Mouse (Mus musculus) megakaryocyte, adult 5-6 weeks (primary cell): ENCODE measurements around the gene Ednra. TPM values are rescaled to one million over a fixed set of nuclear protein-coding genes. Genes with fewer than 3 reads are reported as not detected.
"Not testable (repeated sequence)": the region's sequence is repeated elsewhere in the genome, so short reads cannot be mapped to it uniquely, and the experiment has no call there.

ENCODE experiments used
- ATAC-seq: 2 replicates; pipeline ENCODE4 v1.8.0; 2016; ENCODE audit warnings: mild to moderate bottlenecking, inconsistent platforms; ENCODE audit not compliant: poor library complexity, severe bottlenecking
- total RNA-seq, 2 experiments: library from RNA; stranded (forward) in 1 of 2; stranded (reverse) in 1 of 2; fragments of 153-499, 151-499 nt in 1 of 2; fragments of 221-1000, 200-1000 nt in 1 of 2; gene quantifications; 2 replicates each; pipeline versions ENCODE4 v1.2.3 to v1.2.4; 2015 to 2017

Gene Ednra
- total RNA-seq, 2 experiments from 2014 or later = 0.81 to 1.3 TPM

DNA sequence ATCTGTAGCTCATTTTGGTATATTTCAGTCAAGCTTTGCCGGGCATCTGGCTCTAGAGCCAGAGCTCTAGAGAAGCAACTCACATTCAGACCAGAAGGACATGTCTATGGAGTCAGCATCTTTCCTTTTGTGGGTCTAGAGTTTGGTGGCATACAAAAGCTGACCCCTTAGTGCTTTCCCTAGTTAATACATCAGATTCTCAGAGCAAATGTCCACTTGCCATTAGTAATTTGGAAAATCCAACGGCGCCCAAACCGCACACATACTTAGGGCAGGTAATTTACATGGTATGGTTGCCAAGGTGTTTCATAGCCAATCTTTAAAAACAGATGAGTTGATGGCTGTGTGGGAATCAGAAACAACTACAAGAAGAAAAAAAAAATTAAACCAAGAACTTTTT is 1.2 kb downstream of the Ednra start:
- no peak for ATAC-seq

DNA sequence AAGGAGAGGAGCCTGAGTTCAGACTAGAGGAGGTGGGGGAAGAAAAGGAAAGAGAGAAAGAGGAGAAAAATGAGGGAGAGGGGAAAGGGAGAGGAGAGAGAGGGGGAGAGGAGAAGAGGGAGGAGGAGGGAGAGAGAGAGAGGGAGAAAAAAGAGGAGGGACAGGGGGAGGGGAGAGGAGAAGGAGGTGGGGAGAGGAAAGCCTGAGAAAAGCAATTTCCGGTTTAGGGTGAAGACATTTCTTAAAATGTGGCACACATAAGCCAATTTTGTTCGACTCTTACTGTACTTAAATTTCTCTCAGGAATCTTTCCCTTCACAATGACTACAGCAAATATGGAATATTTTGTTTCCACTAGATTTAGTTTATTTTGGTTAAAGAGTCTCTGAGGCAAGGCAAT is 5.3 kb downstream of the Ednra start:
- ATAC-seq = no peak

DNA sequence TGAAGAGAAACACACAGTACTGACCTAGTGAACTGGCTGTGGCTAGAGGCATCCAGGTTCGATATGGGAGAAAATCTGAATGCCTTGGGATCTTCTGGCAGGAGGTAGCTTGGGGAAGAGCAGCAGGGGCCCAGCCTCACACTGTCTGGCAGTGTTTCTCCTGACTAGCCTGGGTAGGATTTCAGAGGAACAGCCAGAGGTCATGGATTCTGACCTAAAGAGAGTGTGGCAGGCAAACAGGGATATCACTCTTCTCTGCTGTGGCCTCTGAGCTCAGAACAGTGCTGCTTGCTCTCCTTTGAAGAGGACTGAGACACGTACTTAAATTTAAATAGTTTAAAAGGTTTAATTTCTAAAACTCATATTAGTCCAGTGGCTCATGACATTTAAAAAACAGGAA is 7.2 kb downstream of the Ednra start:
- ATAC-seq = no peak

DNA sequence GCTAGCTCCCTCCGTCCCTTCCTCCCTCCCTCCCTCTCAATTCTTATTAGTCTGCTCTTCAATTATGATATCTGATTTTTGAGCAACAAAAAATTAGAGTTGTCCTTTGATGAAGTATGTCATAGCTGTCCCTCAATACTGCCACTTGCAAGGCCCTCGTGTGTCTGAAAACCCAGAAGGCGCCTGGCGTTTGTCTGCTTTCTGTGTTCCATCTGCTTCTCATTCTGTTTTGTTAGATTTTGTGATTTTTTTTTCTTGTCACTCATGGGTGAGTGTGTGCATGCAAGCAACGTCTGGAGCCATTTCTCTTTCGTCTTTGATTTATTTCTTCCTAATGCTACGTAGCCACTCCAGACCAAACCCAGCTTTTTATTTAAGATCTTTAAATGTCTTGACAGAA is 9.8 kb downstream of the Ednra start:
- ATAC-seq = no peak

DNA sequence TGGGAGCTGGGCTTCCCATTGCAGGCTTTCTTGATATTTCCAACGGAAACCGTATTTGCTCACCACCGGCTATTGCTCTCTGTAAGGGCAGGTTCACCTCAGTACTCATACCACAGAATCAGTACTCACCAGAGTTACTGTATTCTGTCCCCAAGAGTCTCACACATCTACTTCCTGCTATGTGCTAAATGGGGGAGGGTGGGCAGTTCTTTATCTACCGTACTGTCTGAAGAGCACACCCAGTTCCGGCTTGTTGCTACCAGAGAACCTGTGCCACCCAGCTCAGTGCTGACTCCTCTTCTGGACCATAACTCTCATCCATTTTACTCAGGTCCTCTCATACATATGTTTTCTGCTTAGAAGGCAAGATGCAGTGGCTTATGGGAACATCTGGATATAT is 10.6 kb downstream of the Ednra start:
- peak; percentile 85 for ATAC-seq

DNA sequence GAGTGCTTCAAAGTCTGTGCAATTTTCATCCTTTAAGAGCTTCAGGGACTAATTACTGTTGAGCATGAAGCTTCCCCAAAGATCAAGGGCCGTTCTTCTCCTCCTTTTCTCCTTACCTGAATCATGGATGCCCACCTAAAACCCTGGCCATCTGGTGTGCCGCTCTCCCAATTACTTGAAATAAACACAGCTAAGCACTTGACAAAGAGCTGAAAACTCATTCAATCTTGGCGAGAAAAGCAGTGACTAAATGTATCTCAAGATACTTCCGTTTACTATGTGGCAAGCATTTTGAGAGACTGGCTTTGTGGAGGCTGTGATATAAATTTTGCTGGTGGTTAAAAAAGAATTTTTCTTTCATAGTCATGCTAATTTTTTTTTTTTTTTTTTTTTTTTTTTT is 19.5 kb downstream of the Ednra start:
- ATAC-seq = no peak

DNA sequence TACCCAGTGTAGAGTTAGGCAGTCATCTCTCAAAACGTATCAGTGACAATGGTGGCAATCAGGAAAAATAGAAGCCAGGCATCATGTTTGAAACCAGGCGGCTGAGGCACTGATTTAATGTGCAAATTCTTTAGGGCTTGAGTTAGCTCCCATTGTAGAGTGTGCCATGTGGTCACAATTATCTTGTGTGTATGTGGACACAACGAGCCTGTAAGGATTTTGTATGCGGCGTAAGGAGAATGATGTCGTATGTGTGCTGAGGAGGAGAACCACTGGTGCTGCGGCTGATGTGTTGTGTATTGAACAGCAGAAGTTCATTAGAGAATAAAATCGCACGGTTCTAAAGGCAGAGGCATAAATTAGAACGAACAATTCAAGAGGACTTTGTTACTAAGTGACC is 26.2 kb downstream of the Ednra start:
- no peak for ATAC-seq

DNA sequence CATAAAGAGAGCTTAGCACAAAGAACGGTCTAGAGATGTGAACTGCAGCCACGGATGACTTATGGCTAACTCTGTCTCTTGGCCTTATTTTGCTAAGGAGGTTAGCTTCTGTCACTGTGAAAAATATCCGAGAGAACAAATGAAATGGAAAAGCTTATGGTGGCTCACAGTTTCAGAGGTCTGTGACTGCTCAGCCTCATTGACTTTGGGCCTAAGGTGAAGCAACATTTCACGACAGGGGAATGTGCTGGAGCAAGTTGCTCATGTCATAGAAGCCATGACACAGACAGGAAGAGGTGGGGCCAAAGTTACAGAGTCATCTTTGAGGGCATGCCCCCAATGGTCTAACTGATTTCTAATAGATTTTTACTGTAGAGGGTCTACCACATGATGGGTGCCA is 28.1 kb downstream of the Ednra start:
- ATAC-seq = peak; percentile 62; the same call in 1 of the 2 replicates

DNA sequence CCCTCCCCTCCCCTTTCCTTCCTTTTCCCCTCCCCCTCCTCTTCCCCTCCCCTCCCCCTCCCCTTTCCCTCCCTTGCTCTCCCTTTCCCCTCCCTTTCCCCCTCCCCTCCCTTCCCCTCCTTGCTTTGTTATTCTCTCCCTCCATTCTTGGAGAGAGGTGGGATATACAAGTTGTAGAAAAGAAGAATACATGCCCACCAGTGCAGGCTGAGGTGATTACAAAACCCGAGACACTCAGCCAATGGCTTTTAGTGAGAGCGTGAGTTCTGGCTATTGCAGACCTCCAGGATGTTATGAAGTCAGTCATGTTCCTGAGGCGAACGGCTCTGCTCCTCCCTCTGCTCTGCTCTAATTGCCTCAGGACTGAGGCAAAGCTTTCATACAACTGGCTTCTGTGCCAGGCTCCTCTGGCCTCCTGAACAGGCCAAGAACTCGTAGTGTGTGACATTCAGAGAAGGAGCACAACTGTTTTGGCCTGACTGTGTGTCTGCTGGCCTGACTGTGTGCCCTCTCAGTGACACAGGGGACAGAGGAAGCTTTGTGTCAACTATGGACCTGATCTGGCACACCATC is 28.7 kb downstream of the Ednra start:
- peak; percentile 57 for ATAC-seq

DNA sequence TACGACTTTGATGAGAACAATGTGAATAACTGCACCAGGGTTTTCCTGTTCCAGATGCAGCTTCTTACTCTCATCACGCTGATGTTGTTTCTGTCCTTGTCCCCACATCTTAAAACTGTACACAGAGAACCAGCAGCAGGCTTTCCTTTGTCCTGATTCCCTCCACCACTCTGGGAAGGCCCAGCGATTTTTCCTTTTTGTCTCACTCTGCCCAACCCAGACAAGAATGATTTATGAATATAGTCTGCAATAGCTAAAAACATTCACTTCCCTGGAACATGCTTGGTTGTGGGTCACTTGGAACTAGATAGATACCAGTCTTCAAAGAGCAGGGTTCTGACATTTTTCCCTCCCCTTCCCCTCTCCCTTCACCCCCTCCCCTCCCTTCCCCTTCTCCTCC is 29.2 kb downstream of the Ednra start:
- no peak for ATAC-seq

DNA sequence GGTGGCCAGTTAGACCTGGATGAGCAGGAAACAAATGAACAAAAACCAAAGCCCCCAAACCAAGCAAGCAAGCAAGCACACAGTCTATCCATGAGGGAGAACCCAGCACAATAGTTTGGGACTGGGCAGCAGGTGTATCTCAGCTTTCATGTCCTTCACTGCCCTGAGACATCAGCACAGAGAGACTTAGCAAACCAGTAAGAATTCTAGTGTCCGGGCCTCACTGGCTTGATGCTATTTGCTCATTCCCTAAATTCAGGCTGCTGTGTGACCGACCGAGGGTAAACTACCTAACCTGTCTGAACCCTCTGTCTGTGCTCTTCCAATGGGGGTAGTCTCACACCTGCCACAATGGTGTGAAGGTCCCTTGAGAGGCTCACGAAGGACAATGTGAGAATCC is 29.7 kb downstream of the Ednra start:
- ATAC-seq = no peak

DNA sequence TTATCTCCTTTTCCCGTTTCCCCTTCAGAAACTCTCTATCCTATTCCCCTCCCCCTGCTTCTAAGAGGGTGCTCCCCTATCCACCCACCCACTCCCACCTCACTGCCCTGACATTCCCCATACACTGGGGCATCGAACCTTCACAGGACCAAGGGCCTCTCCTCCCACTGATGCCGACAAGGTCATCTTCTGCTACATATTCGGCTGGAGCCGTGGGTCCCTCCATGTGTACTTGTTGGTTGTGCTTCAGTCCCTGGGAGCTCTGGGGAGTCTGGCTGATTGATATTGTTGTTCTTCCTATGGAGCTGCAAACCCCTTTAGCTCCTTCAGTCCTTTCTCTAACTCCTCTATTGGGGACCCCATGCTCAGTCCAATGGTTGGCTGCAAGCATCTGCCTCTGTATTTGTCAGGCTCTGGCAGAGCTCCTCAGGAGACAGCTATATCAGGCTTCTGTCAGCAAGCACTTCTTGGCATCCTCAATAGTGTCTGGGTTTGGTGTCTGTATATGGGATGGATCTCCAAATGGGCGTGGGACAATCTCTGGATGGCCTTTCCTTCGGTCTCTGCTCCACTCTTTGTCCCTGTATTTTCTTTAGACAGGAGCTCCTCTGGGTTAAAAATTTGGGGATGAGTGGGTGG is 34.7 kb downstream of the Ednra start:
- ATAC-seq = not testable (repeated sequence)

DNA sequence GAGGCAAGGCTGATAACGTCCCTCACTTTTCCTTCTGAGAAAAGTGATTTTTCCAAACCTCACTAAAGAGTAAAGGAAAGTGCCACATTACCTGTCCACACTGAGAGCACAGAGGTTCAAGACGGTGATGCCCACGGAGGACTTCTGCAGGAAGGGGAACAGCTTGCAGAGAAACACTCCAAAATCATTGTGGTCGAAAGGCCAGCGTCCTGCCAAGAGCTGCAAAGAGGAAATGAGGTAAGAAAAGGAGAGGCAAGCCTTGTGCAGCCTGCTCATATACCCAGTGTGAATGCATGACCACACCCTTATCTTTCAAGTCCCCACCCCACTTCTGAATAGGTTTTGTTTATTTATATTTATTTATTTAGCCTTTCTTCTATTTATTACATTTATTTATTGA is 35.3 kb downstream of the Ednra start:
- peak; percentile 98 for ATAC-seq

DNA sequence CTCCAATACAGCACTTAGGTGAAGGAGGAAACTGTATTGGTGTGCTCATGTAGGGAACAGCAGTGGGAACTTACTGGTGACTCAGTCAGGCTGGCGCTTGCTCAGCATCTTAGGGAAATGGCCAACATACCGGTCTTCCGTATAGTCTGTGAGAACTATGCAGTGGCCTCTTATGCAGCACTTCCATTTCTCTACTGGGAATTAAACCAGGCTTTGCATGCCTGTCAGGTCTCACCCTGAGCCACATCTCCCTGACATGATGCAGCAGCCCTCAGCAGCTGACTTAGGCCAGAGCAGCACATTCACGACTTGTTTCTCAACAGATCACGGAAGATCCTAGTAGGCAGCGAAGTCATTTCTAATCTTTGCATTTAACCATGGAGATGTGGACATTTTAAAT is 39.9 kb downstream of the Ednra start:
- ATAC-seq = no peak

DNA sequence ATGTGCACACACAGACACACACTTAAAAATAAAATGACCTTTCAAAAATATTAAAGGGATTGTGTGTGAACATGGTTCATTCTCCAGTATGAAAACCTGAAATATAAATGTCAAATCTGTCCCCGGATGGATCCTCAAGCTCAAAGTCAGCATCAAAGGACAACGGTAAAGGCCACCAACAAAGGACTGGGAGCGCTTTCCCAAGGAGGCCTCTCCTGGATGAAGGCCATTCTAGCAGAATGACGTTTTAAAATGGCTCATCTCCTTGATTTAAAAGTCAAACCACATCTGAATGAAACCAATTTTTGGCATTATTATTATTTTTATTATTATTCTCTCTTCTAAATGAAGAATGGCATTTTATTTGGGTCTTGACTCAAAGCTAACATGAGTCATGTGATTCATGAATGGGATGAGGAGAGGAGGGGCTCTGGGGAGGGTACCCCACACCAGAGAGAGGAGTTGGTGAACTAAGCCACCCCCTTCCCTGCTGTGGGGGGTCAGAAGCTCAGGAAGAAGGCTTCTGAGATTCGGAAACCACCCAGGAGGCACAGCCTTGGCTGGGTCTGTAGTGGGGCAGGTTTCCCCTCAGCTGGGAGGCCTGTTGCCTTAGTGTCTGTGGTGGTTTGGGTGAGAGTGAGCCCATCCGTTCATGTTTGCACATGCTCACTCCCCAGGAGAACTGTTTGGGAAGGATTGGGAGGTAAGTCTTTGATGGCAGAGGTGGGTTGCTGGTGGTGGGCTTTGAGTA is 40.7 kb downstream of the Ednra start:
- ATAC-seq = no peak

DNA sequence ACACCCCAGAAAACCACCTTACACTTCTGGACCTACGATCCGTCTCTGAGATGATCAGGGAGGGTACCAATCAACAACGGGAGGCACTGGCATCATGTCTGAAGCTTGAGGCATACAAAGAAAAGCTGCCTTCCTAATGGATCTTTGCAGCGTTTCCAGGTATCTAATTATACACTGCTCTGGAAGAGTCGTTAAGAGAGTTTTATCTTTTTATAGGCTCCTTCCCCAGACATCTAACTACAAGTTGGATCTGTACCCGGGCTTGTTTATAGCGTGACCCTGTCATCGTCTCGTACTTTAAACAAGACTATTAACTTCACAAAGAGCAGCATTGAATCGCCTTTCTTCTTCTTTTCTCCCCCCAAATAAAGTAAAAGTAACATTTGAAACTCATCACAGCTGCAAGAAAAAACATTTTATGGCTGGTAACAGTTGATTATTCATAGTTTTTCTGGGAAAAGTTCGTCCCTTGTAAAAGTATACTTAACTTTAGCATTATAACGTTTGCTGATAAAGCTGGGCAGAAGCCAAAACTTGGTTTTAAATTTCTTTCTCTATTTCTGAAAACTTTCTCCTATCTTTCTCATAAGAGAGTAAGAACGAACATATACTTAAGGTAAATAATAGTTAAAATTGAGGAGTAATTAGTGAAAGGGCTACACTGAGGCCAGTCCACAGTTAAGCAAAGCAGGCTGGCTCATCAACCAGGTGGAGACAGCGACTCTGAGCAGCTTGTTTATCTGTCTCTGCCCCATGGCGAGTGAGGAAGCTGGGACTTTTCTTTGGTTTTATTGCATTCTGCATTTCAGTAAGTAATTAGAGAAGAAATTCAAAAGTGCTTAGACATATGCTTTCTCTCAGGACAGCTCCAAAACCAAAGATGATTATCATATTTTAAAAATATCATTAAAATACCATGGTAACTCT is 42.0 kb downstream of the Ednra start:
- no peak for ATAC-seq

DNA sequence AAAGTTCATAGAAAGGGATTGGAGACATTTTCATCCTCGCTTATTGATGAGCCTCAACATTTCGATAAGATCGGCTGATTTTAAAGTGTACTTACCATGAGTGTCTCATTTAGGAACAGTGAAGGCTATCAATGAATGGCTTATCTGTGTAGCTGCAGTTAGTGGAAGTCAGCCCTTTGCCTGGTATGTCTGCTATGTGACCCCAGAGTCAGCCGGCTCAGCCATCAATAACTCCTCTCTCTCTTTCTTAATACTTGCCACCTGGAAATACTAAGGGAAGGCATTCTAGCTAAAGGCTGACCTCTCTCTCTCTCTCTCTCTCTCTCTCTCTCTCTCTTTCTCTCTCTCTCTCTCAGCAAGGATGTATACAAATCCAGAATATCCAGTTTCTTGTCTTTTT is 52.2 kb downstream of the Ednra start:
- ATAC-seq = no peak

DNA sequence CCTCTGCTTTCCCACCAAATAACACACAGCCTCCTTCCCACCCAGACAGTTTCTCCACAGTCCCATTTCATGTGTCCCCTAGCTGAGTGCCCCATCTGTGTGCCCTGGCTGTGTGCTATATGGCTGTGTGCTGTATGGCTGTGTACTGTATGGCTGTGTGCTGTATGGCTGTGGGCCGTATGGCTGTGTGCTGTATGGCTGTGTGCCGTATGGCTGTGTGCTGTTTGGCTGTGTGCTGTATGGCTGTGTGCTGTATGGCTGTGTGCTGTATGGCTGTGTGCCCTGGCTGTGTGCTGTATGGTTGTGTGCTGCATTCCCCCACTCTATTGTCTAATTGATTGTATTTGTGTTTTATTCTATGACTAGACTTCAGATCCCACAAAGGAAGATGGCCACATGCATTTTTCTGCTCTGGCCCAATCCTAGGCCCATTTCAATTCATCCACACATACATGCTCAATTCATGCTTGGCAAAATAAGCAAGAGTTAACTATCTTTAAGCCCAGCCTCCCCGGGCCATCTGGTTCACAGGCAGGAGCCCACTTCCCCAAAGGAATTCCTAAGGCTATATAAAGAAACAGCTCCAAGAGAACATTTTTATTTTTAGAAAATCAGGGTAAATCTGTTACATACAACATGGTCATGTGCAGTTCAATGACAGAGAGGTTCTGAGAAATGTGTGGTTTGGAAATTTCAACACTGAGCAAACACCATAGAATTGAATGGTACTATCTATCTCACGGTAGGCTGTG is 53.5 kb downstream of the Ednra start:
- no peak for ATAC-seq

DNA sequence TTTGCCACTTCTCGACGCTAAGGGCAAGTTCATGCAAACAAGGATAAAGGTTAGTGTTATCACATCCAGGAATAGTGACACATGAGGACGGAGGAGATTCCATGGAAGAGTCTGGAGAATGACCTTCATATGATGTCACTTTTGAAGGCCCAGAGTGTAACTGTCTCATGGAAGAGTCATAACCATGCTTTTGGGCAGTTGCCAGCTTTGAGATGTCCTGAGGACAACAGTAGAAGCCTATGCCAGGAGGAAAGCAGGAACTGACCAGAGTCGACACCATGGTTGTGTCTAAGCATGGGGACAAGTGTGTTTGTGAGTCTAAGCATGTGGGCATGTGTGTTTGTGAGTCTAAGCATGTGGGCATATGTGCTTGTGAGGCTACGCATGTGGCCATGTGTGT is 56.3 kb downstream of the Ednra start:
- no peak for ATAC-seq

DNA sequence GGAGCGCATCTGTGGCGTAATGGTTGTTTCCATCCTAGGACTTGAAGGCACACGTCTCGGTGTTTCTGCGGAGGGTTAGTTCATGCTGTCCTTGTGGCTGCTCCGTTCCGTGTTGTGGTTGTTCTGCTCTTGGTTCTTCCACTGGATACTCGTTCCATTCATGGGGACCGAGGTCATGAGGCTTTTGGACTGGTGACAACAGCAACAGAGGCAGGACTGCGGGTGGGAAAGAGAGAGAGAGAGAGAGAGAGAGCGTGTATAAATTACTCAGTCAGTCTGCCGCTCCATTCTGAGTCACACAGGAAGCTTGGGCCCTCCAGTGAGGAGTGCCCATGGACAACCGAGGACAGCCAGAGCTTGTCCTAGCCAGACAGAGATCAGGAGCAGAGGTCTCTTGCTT is 59.4 kb downstream of the Ednra start:
- ATAC-seq = no peak
